Mouse (Mus musculus): ENCODE measurements around the gene Notch2. TPM values are rescaled to one million over a fixed set of nuclear protein-coding genes. Genes with fewer than 3 reads are reported as not detected.

The Notch2 gene
- polyA plus RNA-seq, 1 experiment, result 6.6 TPM

DNA sequence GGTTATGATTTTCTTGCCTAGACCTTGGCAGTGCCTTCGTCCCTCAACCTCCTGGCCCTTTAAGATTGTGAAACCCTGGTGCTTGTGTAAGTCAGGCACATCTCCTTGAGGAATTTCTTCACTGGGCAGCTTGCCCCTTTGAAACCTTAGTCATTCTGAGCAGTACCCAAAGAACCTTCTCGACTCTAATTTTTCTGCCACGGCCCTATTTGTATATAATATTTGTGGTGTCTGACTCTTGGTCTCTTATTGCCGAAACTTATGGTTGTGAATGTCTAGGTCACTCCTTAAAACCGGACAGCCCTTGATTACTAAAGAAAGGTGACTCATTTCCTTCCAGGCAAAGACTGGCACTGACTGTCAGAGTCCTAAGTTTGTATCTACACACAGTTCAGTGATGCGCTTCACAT is 43.6 kb downstream of the Notch2 start:
- WGBS, result 70% methylated on average over 6 of the region's 6 CpGs
- Histone ChIP-seq H3K27ac (ENCODE audit: insufficient read depth, low read depth, low read length) (no peak overlapping the region), H3K36me3 (ENCODE audit: control insufficient read depth, insufficient read depth, low read length) (no peaks in the 10 kb centered on the region), H3K4me1 (ENCODE audit: control insufficient read depth, insufficient read depth, insufficient read length, low read length) (no peaks in the 10 kb centered on the region; the same call in 1 of the 2 replicates), H3K27me3 (ENCODE audit: control insufficient read depth, insufficient read depth, low read length) (no peaks in the 10 kb centered on the region), H3K4me3 (ENCODE audit: low read depth, low read length) (no peak overlapping the region)
- TF ChIP-seq POLR2A (IDR thresholded peaks at IDR 0.05; ENCODE audit: low read depth, low read length), result no peak
- TF ChIP-seq CTCF (IDR thresholded peaks at IDR 0.05; ENCODE audit: extremely low read depth, insufficient read length, insufficient replicate concordance, low read depth, low read length), result no peak

DNA sequence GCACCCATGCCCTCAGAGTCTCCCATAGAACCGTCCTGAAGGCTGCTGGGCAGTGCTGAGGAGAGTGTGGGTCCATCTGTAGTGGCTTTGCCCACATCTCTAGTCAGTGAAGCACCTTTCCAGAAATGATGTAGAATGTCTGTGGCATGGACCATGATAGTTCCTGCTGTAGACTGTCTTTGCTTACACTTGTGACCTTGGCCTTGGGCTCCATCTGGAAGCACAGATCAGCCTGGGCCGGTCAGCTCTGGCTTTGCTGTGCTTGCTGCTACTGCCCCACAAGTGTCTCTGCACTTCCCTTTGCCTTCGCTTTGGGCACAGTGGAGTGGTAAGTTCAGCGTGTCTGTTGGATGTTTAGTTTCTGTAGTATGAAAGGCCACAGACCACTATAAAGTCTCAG is 45.7 kb downstream of the Notch2 start:
- Histone ChIP-seq H3K27me3 (ENCODE audit: control insufficient read depth, insufficient read depth, low read length) (no peaks in the 10 kb centered on the region), H3K4me1 (ENCODE audit: control insufficient read depth, insufficient read depth, insufficient read length, low read length) (no peaks in the 10 kb centered on the region; the same call in 1 of the 2 replicates), H3K36me3 (ENCODE audit: control insufficient read depth, insufficient read depth, low read length) (no peaks in the 10 kb centered on the region), H3K27ac (ENCODE audit: insufficient read depth, low read depth, low read length) (no peak overlapping the region), H3K4me3 (ENCODE audit: low read depth, low read length) (no peak overlapping the region)
- TF ChIP-seq POLR2A (IDR thresholded peaks at IDR 0.05; ENCODE audit: low read depth, low read length) (no peak), CTCF (IDR thresholded peaks at IDR 0.05; ENCODE audit: extremely low read depth, insufficient read length, insufficient replicate concordance, low read depth, low read length) (no peak)
- 90% methylated on average over 4 of the region's 4 CpGs for WGBS

DNA sequence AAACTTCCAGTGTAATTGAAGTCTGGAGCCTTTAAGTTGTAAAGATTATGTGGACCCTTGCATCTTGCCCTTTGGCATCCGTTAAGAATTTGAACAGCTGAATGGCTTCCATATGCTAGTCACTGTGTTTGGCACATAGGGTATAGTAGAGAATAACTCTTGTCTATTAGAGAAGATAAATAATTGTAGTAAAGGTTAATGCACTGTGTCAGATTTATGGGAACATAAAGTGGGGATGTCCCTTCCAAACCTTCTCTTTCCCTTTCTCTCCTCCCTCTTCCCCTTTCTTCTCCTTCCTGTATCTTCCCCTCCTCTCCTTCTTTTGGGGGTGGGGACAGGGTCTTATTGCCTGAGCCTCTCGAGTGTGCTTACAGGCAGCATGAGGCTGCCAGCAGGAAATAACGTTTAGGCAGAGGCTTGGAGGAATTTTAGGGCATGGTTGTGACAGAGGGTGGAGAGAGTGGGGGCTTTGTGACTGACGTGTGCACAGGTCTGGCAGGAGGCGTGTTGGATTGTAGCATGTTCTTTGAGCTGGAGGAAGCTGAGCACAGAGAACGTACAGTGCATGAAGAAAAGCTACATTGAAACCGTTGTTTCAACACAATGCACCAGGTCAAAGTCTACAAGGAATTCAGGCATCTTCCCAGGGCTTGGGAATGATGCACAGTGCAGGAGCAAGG is 47.8 kb downstream of the Notch2 start:
- Histone ChIP-seq H3K27me3 (ENCODE audit: control insufficient read depth, insufficient read depth, low read length) (no peaks in the 10 kb centered on the region), H3K36me3 (ENCODE audit: control insufficient read depth, insufficient read depth, low read length) (no peaks in the 10 kb centered on the region), H3K4me3 (ENCODE audit: low read depth, low read length) (no peak overlapping the region), H3K4me1 (ENCODE audit: control insufficient read depth, insufficient read depth, insufficient read length, low read length) (no peaks in the 10 kb centered on the region; the same call in 1 of the 2 replicates), H3K27ac (ENCODE audit: insufficient read depth, low read depth, low read length) (no peak overlapping the region)
- TF ChIP-seq POLR2A (IDR thresholded peaks at IDR 0.05; ENCODE audit: low read depth, low read length), result no peak
- no peak for TF ChIP-seq CTCF (IDR thresholded peaks at IDR 0.05; ENCODE audit: extremely low read depth, insufficient read length, insufficient replicate concordance, low read depth, low read length)
- WGBS, result 24% methylated on average over 7 of the region's 7 CpGs

DNA sequence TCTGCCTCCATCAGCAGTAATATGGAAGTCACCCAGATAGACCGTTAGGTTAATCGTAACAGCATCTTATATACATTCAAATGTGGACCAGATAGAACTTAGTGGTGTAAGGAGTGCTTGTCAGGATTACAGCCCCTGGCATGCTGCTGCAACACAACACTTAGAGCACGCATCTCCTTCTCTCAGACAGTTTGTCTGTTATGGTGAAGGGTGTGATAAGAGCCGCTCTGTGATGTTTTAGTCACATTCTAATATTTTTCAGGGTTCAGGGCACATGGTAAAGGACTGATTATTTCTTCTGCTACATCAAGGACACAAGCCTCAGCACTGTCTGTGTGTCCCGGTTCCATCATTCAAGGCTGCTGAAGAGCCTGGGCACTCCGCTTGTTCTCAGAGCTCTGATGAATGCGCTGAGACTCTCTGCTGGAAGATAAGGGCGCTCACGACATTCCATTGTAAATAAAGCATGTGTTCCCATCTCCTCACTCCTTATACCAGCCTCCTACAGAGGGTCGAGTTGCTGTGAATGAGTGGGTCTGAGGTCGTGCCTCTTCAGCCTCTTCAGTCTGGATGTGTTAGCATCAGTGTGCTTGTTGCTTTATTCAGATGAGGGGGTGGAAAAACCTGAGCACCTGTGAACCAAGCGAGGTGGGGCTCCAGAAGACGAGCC is 48.5 kb downstream of the Notch2 start:
- H3K4me1 ChIP-seq (ENCODE audit: control insufficient read depth, insufficient read depth, insufficient read length, low read length), result peaks cover 1% of the 10 kb centered on the region; the same call in 1 of the 2 replicates
- no peak overlapping the region for H3K27ac ChIP-seq (ENCODE audit: insufficient read depth, low read depth, low read length)
- H3K27me3 ChIP-seq (ENCODE audit: control insufficient read depth, insufficient read depth, low read length), result no peaks in the 10 kb centered on the region
- WGBS, result 72% methylated on average over 13 of the region's 13 CpGs
- no peak overlapping the region for H3K4me3 ChIP-seq (ENCODE audit: low read depth, low read length)
- TF ChIP-seq POLR2A (IDR thresholded peaks at IDR 0.05; ENCODE audit: low read depth, low read length) (no peak), CTCF (IDR thresholded peaks at IDR 0.05; ENCODE audit: extremely low read depth, insufficient read length, insufficient replicate concordance, low read depth, low read length) (no peak)
- no peaks in the 10 kb centered on the region for H3K36me3 ChIP-seq (ENCODE audit: control insufficient read depth, insufficient read depth, low read length)

DNA sequence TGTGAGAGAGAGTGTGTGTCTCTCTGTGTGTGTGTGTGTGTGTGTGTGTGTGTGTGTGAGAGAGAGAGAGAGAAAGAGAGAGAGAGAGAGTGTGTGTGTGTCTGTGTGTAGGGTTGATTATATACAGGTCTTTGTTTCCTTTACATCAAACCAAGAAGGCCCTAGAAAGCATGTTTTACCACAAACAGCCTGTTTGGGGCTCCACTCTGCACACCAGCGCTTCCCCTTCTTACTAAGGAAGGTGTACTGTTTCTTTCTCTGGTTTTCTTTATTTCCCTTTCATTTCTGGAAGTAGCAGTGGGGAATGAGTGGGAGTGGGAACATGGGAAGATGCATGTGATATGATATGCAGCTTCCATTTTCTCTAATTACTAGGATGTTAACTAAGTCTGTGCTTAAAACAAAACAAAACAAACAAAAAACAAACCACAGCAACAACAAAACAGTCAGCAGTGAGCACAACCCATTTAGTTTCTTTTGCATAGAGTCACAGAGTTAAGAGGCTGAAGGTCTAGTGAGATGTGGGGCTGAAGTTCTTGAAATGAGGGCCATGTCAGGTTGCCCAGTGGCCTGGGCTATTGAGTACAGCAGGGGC is 49.4 kb downstream of the Notch2 start:
- H3K4me1 ChIP-seq (ENCODE audit: control insufficient read depth, insufficient read depth, insufficient read length, low read length), result peaks cover 1% of the 10 kb centered on the region; the same call in 1 of the 2 replicates
- H3K27me3 ChIP-seq (ENCODE audit: control insufficient read depth, insufficient read depth, low read length), result no peaks in the 10 kb centered on the region
- H3K4me3 ChIP-seq (ENCODE audit: low read depth, low read length), result no peak overlapping the region
- no peaks in the 10 kb centered on the region for H3K36me3 ChIP-seq (ENCODE audit: control insufficient read depth, insufficient read depth, low read length)
- TF ChIP-seq POLR2A (IDR thresholded peaks at IDR 0.05; ENCODE audit: low read depth, low read length) (no peak), CTCF (IDR thresholded peaks at IDR 0.05; ENCODE audit: extremely low read depth, insufficient read length, insufficient replicate concordance, low read depth, low read length) (no peak)
- no peak overlapping the region for H3K27ac ChIP-seq (ENCODE audit: insufficient read depth, low read depth, low read length)
- WGBS, result 77% methylated on average over 1 of the region's 1 CpGs

DNA sequence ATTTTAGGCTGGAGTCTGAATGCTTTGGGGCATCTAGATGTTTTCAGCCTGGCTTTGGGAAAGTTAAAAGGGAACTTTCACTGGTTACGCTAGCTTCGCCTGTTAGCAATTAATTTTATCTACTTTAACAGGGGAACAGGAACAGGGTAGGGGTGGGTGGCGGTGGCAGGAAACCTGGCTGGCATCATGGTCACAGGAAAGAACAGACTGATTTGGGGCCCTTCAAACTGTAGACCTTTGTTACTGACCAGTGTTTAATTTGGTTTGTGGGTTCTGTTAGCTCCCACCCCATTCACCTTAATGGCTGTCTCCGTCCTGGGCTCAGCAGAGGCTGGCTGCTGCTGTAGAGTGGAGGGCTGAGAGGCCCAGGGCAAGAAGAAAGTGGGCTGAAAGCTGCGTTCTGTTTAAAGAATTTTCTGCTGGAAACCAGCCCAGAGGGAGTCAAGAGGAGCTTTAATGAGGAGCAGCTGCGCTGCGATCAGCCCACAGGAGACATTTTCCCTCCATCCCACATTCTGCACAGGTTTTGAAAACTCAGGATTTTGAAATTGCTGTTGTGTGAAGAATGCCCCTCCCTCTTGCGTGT is 50.0 kb downstream of the Notch2 start:
- Histone ChIP-seq H3K4me3 (ENCODE audit: low read depth, low read length) (no peak overlapping the region), H3K4me1 (ENCODE audit: control insufficient read depth, insufficient read depth, insufficient read length, low read length) (peaks cover 1% of the 10 kb centered on the region; the same call in 1 of the 2 replicates), H3K27me3 (ENCODE audit: control insufficient read depth, insufficient read depth, low read length) (no peaks in the 10 kb centered on the region), H3K27ac (ENCODE audit: insufficient read depth, low read depth, low read length) (no peak overlapping the region), H3K36me3 (ENCODE audit: control insufficient read depth, insufficient read depth, low read length) (no peaks in the 10 kb centered on the region)
- TF ChIP-seq POLR2A (IDR thresholded peaks at IDR 0.05; ENCODE audit: low read depth, low read length) (no peak), CTCF (IDR thresholded peaks at IDR 0.05; ENCODE audit: extremely low read depth, insufficient read length, insufficient replicate concordance, low read depth, low read length) (no peak)
- 62% methylated on average over 8 of the region's 8 CpGs for WGBS

DNA sequence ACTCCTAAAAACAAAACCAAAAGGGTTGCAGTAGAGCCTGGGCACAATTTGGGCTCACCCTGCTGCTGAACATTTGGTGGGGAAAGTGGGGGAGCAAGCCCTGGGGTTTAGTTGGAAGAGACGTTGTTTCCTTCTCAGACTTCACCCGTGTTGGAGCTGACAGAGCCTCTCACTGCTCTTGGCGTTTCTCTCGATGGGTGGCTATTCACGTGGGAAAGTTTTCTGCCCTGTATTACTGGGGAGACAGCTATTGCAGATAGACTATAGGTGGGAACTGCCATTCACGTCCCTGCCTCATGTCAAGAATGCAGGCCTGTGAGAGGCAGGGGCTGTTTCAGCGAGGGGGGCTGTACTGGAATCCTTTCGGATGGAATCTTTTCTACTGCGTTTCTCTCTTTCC is 50.5 kb downstream of the Notch2 start:
- TF ChIP-seq CTCF (IDR thresholded peaks at IDR 0.05; ENCODE audit: extremely low read depth, insufficient read length, insufficient replicate concordance, low read depth, low read length) (no peak), POLR2A (IDR thresholded peaks at IDR 0.05; ENCODE audit: low read depth, low read length) (no peak)
- Histone ChIP-seq H3K27me3 (ENCODE audit: control insufficient read depth, insufficient read depth, low read length) (no peaks in the 10 kb centered on the region), H3K27ac (ENCODE audit: insufficient read depth, low read depth, low read length) (no peak overlapping the region), H3K36me3 (ENCODE audit: control insufficient read depth, insufficient read depth, low read length) (no peaks in the 10 kb centered on the region), H3K4me3 (ENCODE audit: low read depth, low read length) (no peak overlapping the region), H3K4me1 (ENCODE audit: control insufficient read depth, insufficient read depth, insufficient read length, low read length) (peaks cover 1% of the 10 kb centered on the region; the same call in 1 of the 2 replicates)
- WGBS, result 75% methylated on average over 9 of the region's 9 CpGs
